Mouse (Mus musculus): ENCODE data around the gene Fam228a. TPM values are rescaled to one million over a fixed set of nuclear protein-coding genes. Genes with fewer than 3 reads are reported as not detected.
"Not testable (repeated sequence)": the region's sequence is repeated elsewhere in the genome, so short reads cannot be mapped to it uniquely, and the experiment has no call there.

Gene Fam228a
- 0.24 and 0.41 TPM in 2 replicates for polyA plus RNA-seq (2016; fragmentation: Nextera tagmentation; extraction: Ambion mirVana)

GRCm38 (mm10) chr12:4738031-4738576, at the start of gene Fam228a:
Fam228a (minus strand) TSS chr12:4738430.
- no peak within 1 kb of the TSS for H3K4me3 ChIP-seq
- 86% methylated on average over 18 of the region's 18 CpGs for WGBS
- H3K36me3 ChIP-seq = no peaks in the 10 kb centered on the region
- no peaks in the 10 kb centered on the region for H3K9me3 ChIP-seq
- no peak for DNase-seq (ENCODE audit: low spot score)
- 0 out of 2 replicates have a peak within 1 kb of the TSS, but pooled peaks have one; percentile 16 for H3K27ac ChIP-seq
- no peaks in the 10 kb centered on the region for H3K4me1 ChIP-seq (replicated peaks)
- H3K27me3 ChIP-seq (ENCODE audit: insufficient read depth, poor library complexity, severe bottlenecking) = no peaks in the 10 kb centered on the region

GRCm38 (mm10) chr12:4784466-4784865, 46.2 kb upstream of the Fam228a start:
- Histone ChIP-seq H3K27ac (no peak overlapping the region), H3K36me3 (no peaks in the 10 kb centered on the region), H3K4me1 (replicated peaks) (no peaks in the 10 kb centered on the region), H3K4me3 (no peak overlapping the region), H3K9me3 (no peaks in the 10 kb centered on the region), H3K27me3 (ENCODE audit: insufficient read depth, poor library complexity, severe bottlenecking) (no peaks in the 10 kb centered on the region)
- no peak for DNase-seq (ENCODE audit: low spot score)
- WGBS = 86% methylated on average over 2 of the region's 2 CpGs

- WGBS = 42% methylated on average over 5 of the region's 5 CpGs
- Histone ChIP-seq H3K9me3 (no peaks in the 10 kb centered on the region), H3K27ac (no peak overlapping the region), H3K4me1 (replicated peaks) (no peaks in the 10 kb centered on the region), H3K4me3 (no peak overlapping the region), H3K27me3 (ENCODE audit: insufficient read depth, poor library complexity, severe bottlenecking) (no peaks in the 10 kb centered on the region), H3K36me3 (no peaks in the 10 kb centered on the region)
- DNase-seq (ENCODE audit: low spot score) = no peak
These were observed 45.4 kb upstream of the Fam228a start for GRCm38 (mm10) chr12:4783598-4783997.

GRCm38 (mm10) chr12:4781725-4782404, 43.6 kb upstream of the Fam228a start:
- H3K27ac ChIP-seq; DNase-seq (ENCODE audit: low spot score); H3K9me3 ChIP-seq; H3K27me3 ChIP-seq (ENCODE audit: insufficient read depth, poor library complexity, severe bottlenecking); H3K4me1 ChIP-seq (replicated peaks); H3K4me3 ChIP-seq; H3K36me3 ChIP-seq: not testable (repeated sequence)
- 92% methylated on average over 9 of the region's 9 CpGs for WGBS

GRCm38 (mm10) chr12:4781270-4781669, 43.0 kb upstream of the Fam228a start:
- no peak overlapping the region for H3K4me3 ChIP-seq
- H3K36me3 ChIP-seq = no peaks in the 10 kb centered on the region
- no peaks in the 10 kb centered on the region for H3K4me1 ChIP-seq (replicated peaks)
- 96% methylated on average over 1 of the region's 1 CpGs for WGBS
- H3K27me3 ChIP-seq (ENCODE audit: insufficient read depth, poor library complexity, severe bottlenecking) = no peaks in the 10 kb centered on the region
- H3K27ac ChIP-seq = no peak overlapping the region
- no peaks in the 10 kb centered on the region for H3K9me3 ChIP-seq
- no peak for DNase-seq (ENCODE audit: low spot score)

- H3K27ac ChIP-seq = no peak overlapping the region
- H3K4me3 ChIP-seq = no peak overlapping the region
- no peak for DNase-seq (ENCODE audit: low spot score)
- WGBS = 70% methylated on average over 2 of the region's 2 CpGs
- H3K9me3 ChIP-seq = no peaks in the 10 kb centered on the region
- H3K27me3 ChIP-seq (ENCODE audit: insufficient read depth, poor library complexity, severe bottlenecking) = no peaks in the 10 kb centered on the region
- H3K36me3 ChIP-seq = no peaks in the 10 kb centered on the region
- H3K4me1 ChIP-seq (replicated peaks) = no peaks in the 10 kb centered on the region
These were observed 42.0 kb upstream of the Fam228a start for GRCm38 (mm10) chr12:4780245-4780644.

GRCm38 (mm10) chr12:4777734-4778133, 39.5 kb upstream of the Fam228a start:
- no peaks in the 10 kb centered on the region for H3K9me3 ChIP-seq
- no peaks in the 10 kb centered on the region for H3K4me1 ChIP-seq (replicated peaks)
- H3K27ac ChIP-seq = no peak overlapping the region
- H3K27me3 ChIP-seq (ENCODE audit: insufficient read depth, poor library complexity, severe bottlenecking) = no peaks in the 10 kb centered on the region
- H3K36me3 ChIP-seq = no peaks in the 10 kb centered on the region
- 91% methylated on average over 6 of the region's 6 CpGs for WGBS
- no peak for DNase-seq (ENCODE audit: low spot score)
- no peak overlapping the region for H3K4me3 ChIP-seq

GRCm38 (mm10) chr12:4775588-4775949, 37.3 kb upstream of the Fam228a start:
- no peak overlapping the region for H3K4me3 ChIP-seq
- 79% methylated on average over 9 of the region's 9 CpGs for WGBS
- no peaks in the 10 kb centered on the region for H3K36me3 ChIP-seq
- H3K27me3 ChIP-seq (ENCODE audit: insufficient read depth, poor library complexity, severe bottlenecking) = no peaks in the 10 kb centered on the region
- no peak overlapping the region for H3K27ac ChIP-seq
- H3K9me3 ChIP-seq = no peaks in the 10 kb centered on the region
- DNase-seq (ENCODE audit: low spot score) = no peak
- H3K4me1 ChIP-seq (replicated peaks) = no peaks in the 10 kb centered on the region

GRCm38 (mm10) chr12:4774895-4775587, 36.8 kb upstream of the Fam228a start:
- no peaks in the 10 kb centered on the region for H3K36me3 ChIP-seq
- H3K9me3 ChIP-seq = no peaks in the 10 kb centered on the region
- no peaks in the 10 kb centered on the region for H3K4me1 ChIP-seq (replicated peaks)
- no peak overlapping the region for H3K4me3 ChIP-seq
- DNase-seq (ENCODE audit: low spot score) = no peak
- no peak overlapping the region for H3K27ac ChIP-seq
- WGBS = 91% methylated on average over 8 of the region's 8 CpGs
- H3K27me3 ChIP-seq (ENCODE audit: insufficient read depth, poor library complexity, severe bottlenecking) = no peaks in the 10 kb centered on the region

- no peak for DNase-seq (ENCODE audit: low spot score)
- WGBS = 21% methylated on average over 13 of the region's 13 CpGs
- H3K27ac ChIP-seq = peak overlapping the region; percentile 96
- no peaks in the 10 kb centered on the region for H3K27me3 ChIP-seq (ENCODE audit: insufficient read depth, poor library complexity, severe bottlenecking)
- H3K4me1 ChIP-seq (replicated peaks) = peaks cover 7% of the 10 kb centered on the region; the same call in 1 of the 2 replicates
- no peaks in the 10 kb centered on the region for H3K36me3 ChIP-seq
- H3K9me3 ChIP-seq = no peaks in the 10 kb centered on the region
- H3K4me3 ChIP-seq = peak overlapping the region; percentile 77
These were observed 31.1 kb upstream of the Fam228a start for GRCm38 (mm10) chr12:4769333-4769723.

- WGBS = 4% methylated on average over 61 of the region's 61 CpGs
- Histone ChIP-seq H3K9me3 (no peaks in the 10 kb centered on the region), H3K27me3 (ENCODE audit: insufficient read depth, poor library complexity, severe bottlenecking) (no peaks in the 10 kb centered on the region), H3K27ac (peak within 1 kb of the TSS; percentile 96), H3K4me3 (peak within 1 kb of the TSS; percentile 77), H3K4me1 (replicated peaks) (peaks cover 7% of the 10 kb centered on the region; the same call in 1 of the 2 replicates), H3K36me3 (no peaks in the 10 kb centered on the region)
- DNase-seq (ENCODE audit: low spot score) = peak; percentile 97
These were observed 30.5 kb upstream of the Fam228a start, which contains the start of the genes Pfn4 and Fam228b for GRCm38 (mm10) chr12:4768492-4769332. Pfn4 (plus strand) TSS chr12:4769022. Fam228b (minus strand) TSS chr12:4769267.

GRCm38 (mm10) chr12:4757060-4757459, 18.8 kb upstream of the Fam228a start:
- H3K36me3 ChIP-seq = no peaks in the 10 kb centered on the region
- 89% methylated on average over 1 of the region's 1 CpGs for WGBS

More at GRCm38 (mm10) chr12:4757060-4757459, 18.8 kb upstream of the Fam228a start:
- 0 out of 2 replicates have a peak, but pooled peaks cover 2% of the 10 kb centered on the region for H3K9me3 ChIP-seq
- no peak for DNase-seq (ENCODE audit: low spot score)
- H3K4me1 ChIP-seq (replicated peaks) = no peaks in the 10 kb centered on the region
- H3K27ac ChIP-seq = no peak overlapping the region
- no peak overlapping the region for H3K4me3 ChIP-seq
- no peaks in the 10 kb centered on the region for H3K27me3 ChIP-seq (ENCODE audit: insufficient read depth, poor library complexity, severe bottlenecking)

All from hindbrain, embryonic 10.5 days (tissue).